Mouse (Mus musculus) stomach, postnatal 0 days (tissue): ENCODE measurements at regions not wholly inside any gene's neighbourhood (a gene's known extent, or its start where the extent isn't known, plus 50 kb on each side); places are given as distances from the start of the nearest gene placed in this dataset.

ENCODE experiments used
- ATAC-seq: fragments of 200-750 bp; cut with Nextera tagmentation; 2 replicates; pipeline ENCODE4 v1.8.0; 2017; ENCODE audit not compliant: low FRiP score, low TSS enrichment
- DNase-seq: peaks from one replicate; pipeline ENCODE4 v3.0.0-alpha.2; 2016; ENCODE audit warnings: low spot score
- H3K27ac ChIP-seq: fragments of 300-500 bp; sonication (generic); replicated peaks from 2 replicates; pipeline ENCODE4 v1.5.1; 2014; ENCODE audit warnings: mild to moderate bottlenecking, control low read depth
- H3K27me3 ChIP-seq: fragments of 300-500 bp; sonication (generic); 2 replicates; pipeline ENCODE4 v1.6.1; 2014; ENCODE audit warnings: low read length; ENCODE audit not compliant: control insufficient read depth, insufficient read depth
- H3K36me3 ChIP-seq: fragments of 300-500 bp; sonication (generic); 2 replicates; pipeline ENCODE4 v1.6.1; 2014; ENCODE audit warnings: low read length, mixed read lengths; ENCODE audit not compliant: control insufficient read depth, insufficient read depth
- H3K4me1 ChIP-seq: fragments of 300-500 bp; sonication (generic); replicated peaks from 2 replicates; pipeline ENCODE4 v1.6.1; 2014; ENCODE audit warnings: antibody characterized with exemption; ENCODE audit not compliant: control insufficient read depth, insufficient read depth
- H3K4me2 ChIP-seq: fragments of 300-500 bp; sonication (generic); replicated peaks from 2 replicates; pipeline ENCODE4 v1.6.1; 2014; ENCODE audit warnings: low read depth, mild to moderate bottlenecking, control low read depth, moderate library complexity
- H3K4me3 ChIP-seq: fragments of 300-500 bp; sonication (generic); 2 replicates; pipeline ENCODE4 v1.5.1; 2014; ENCODE audit warnings: low read depth, low read length, control low read depth
- H3K9ac ChIP-seq: fragments of 300-500 bp; sonication (generic); 2 replicates; pipeline ENCODE4 v1.6.1; 2014; ENCODE audit warnings: mild to moderate bottlenecking, low read length, control low read depth, mixed read lengths
- H3K9me3 ChIP-seq: fragments of 300-500 bp; sonication (generic); 2 replicates; pipeline ENCODE4 v1.6.1; 2016; ENCODE audit warnings: low read length; ENCODE audit not compliant: control insufficient read depth
- CTCF ChIP-seq: IDR thresholded peaks from 2 replicates; pipeline ENCODE4 v1.5.1; 2016; ENCODE audit warnings: antibody characterized with exemption, low read depth, mild to moderate bottlenecking, moderate library complexity
- EP300 ChIP-seq: optimal IDR thresholded peaks from 2 replicates; pipeline ENCODE3; 2016; ENCODE audit warnings: antibody characterized with exemption
- WGBS: fragments of 180-500 bp; shearing (Covaris S2); extraction: QIAGEN DNeasy Blood & Tissue Kit; methylation state at CpG from one replicate; pipeline ENCODE4 v1.1.7; 2014; 5-methylcytosine and 5-hydroxymethylcytosine counted together

DNA sequence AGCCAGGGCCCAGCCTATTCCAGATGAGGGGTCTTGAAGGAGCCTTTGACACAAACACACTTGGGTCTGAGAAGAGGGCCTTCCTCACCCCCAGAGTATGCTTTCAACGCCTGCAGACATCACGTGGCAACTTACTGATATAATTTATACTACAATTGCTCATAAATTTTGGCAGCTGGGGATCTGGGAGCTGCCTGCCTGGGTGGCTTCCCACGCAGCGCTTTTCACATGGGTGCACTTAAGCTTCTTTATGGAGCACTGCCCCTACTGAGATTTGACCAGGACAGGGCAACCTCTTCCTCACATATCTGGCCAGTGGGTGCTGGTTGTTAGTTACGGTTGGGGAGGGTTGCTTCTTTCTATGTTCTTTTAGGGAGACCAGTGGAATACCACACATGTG is 61.6 kb downstream of the Spesp1 start:
- Histone ChIP-seq H3K4me2 (no peak overlapping the region), H3K9ac (no peak overlapping the region), H3K9me3 (no peaks in the 10 kb centered on the region), H3K27me3 (no peaks in the 10 kb centered on the region), H3K4me1 (no peaks in the 10 kb centered on the region), H3K27ac (no peak overlapping the region), H3K4me3 (no peak overlapping the region), H3K36me3 (no peaks in the 10 kb centered on the region)
- ATAC-seq (no peak), DNase-seq (no peak)
- TF ChIP-seq EP300 (no peak), CTCF (no peak)
- WGBS: 55% methylated on average over 5 of the region's 5 CpGs

GRCm38 (mm10) chr9:62215151-62215859 is 66.7 kb downstream of the Spesp1 start:
- ATAC-seq (no peak), DNase-seq (no peak)
- no peak overlapping the region for H3K9ac ChIP-seq
- H3K4me3 ChIP-seq: no peak overlapping the region
- no peaks in the 10 kb centered on the region for H3K36me3 ChIP-seq
- no peaks in the 10 kb centered on the region for H3K4me1 ChIP-seq
- no peak for TF ChIP-seq CTCF
- no peak for TF ChIP-seq EP300
- H3K27ac ChIP-seq: no peak overlapping the region
- no peaks in the 10 kb centered on the region for H3K9me3 ChIP-seq
- no peaks in the 10 kb centered on the region for H3K27me3 ChIP-seq
- 64% methylated on average over 13 of the region's 13 CpGs for WGBS
- H3K4me2 ChIP-seq: no peak overlapping the region

- Histone ChIP-seq H3K27ac (no peak overlapping the region), H3K4me1 (no peaks in the 10 kb centered on the region), H3K9me3 (no peaks in the 10 kb centered on the region), H3K36me3 (no peaks in the 10 kb centered on the region), H3K27me3 (no peaks in the 10 kb centered on the region), H3K9ac (no peak overlapping the region), H3K4me3 (no peak overlapping the region), H3K4me2 (no peak overlapping the region)
- ATAC-seq (no peak; the same call in 1 of the 2 replicates), DNase-seq (no peak)
- no peak for TF ChIP-seq CTCF
- TF ChIP-seq EP300: no peak
- 69% methylated on average over 4 of the region's 4 CpGs for WGBS
Observed at GRCm38 (mm10) chr9:62214546-62214945, 67.5 kb downstream of the Spesp1 start.

GRCm38 (mm10) chr9:62212615-62213014 is 69.4 kb downstream of the Spesp1 start:
- H3K27ac ChIP-seq: no peak overlapping the region
- H3K4me1 ChIP-seq: no peaks in the 10 kb centered on the region
- TF ChIP-seq CTCF: no peak
- TF ChIP-seq EP300: no peak
- no peaks in the 10 kb centered on the region for H3K27me3 ChIP-seq
- 44% methylated on average over 6 of the region's 6 CpGs for WGBS
- H3K36me3 ChIP-seq: no peaks in the 10 kb centered on the region
- H3K4me2 ChIP-seq: no peak overlapping the region
- DNase-seq (no peak), ATAC-seq (no peak)
- H3K9ac ChIP-seq: no peak overlapping the region
- no peaks in the 10 kb centered on the region for H3K9me3 ChIP-seq
- H3K4me3 ChIP-seq: no peak overlapping the region

DNA sequence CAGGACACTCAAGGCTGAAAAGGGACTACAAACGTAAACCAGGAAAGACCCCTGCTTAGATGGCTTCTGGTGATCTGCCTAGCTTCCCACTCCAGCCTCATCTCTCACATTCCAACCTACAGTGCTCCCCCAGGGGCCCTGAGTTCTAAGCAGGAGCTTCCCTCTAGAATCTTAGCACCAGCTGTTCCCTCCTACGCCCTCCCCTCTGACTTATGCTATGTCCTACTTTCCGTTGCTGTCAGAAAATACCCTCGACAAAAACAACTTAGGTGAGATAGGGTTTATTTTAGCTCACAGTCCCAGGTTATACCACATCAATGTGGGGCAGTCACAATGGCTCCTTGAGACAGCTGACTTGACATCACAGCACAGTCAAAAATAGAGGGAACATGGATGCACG is 71.2 kb downstream of the Spesp1 start:
- no peak overlapping the region for H3K9ac ChIP-seq
- WGBS: 83% methylated on average over 5 of the region's 5 CpGs

GRCm38 (mm10) chr9:62208436-62208835 is 73.6 kb downstream of the Spesp1 start:
- no peak overlapping the region for H3K4me3 ChIP-seq
- no peak for TF ChIP-seq CTCF
- no peak for TF ChIP-seq EP300
- no peak overlapping the region for H3K4me2 ChIP-seq
- no peak for ATAC-seq
- no peaks in the 10 kb centered on the region for H3K36me3 ChIP-seq
- H3K9ac ChIP-seq: no peak overlapping the region
- no peaks in the 10 kb centered on the region for H3K4me1 ChIP-seq
- WGBS: 62% methylated on average over 5 of the region's 5 CpGs
- H3K9me3 ChIP-seq: 0 out of 2 replicates have a peak, but pooled peaks cover 3% of the 10 kb centered on the region
- H3K27ac ChIP-seq: no peak overlapping the region
- H3K27me3 ChIP-seq: no peaks in the 10 kb centered on the region
- no peak for DNase-seq

More for the DNA sequence above, 71.2 kb downstream of the Spesp1 start:
- Histone ChIP-seq H3K4me3 (no peak overlapping the region), H3K9me3 (0 out of 2 replicates have a peak, but pooled peaks cover 1% of the 10 kb centered on the region), H3K27me3 (no peaks in the 10 kb centered on the region), H3K36me3 (no peaks in the 10 kb centered on the region), H3K4me1 (no peaks in the 10 kb centered on the region), H3K27ac (no peak overlapping the region), H3K4me2 (no peak overlapping the region)
- ATAC-seq: no peak
- TF ChIP-seq EP300 (no peak), CTCF (no peak)
- DNase-seq: no peak
